Mouse (Mus musculus) megakaryocyte-erythroid progenitor cell, adult 5-6 weeks (primary cell): ENCODE data around the gene Adam23. TPM values are rescaled to one million over a fixed set of nuclear protein-coding genes. Genes with fewer than 3 reads are reported as not detected.

Source experiments
- ATAC-seq: replicated peaks from 2 replicates; pipeline ENCODE4 v1.8.0; 2016; ENCODE audit warnings: mild to moderate bottlenecking, inconsistent platforms; ENCODE audit not compliant: severe bottlenecking, poor library complexity, low FRiP score, low TSS enrichment
- total RNA-seq, 2 experiments: library from RNA; stranded (forward) in 1 of 2; stranded (reverse) in 1 of 2; fragments of 200-1000, 215-1000 nt in 1 of 2; fragments of >200 nt in 1 of 2; fragmentation: Nextera tagmentation in 1 of 2; gene quantifications; 2 replicates each; pipeline ENCODE4 v1.2.3; 2014 to 2017

The Adam23 gene
- total RNA-seq (2014; fragmentation: Nextera tagmentation): not detected in 2 replicates
- not detected in 2 replicates for total RNA-seq (2017)

- ATAC-seq: no peak
Measured at GRCm38 (mm10) chr1:63445656-63446046, at the start of gene Adam23. Gene Adam23, plus strand, starts transcription at chr1:63445891.

- ATAC-seq: no peak
Measured at GRCm38 (mm10) chr1:63401130-63401529, 44.6 kb upstream of the Adam23 start.

- no peak for ATAC-seq
Measured at GRCm38 (mm10) chr1:63403601-63404000, 42.1 kb upstream of the Adam23 start.

- no peak for ATAC-seq
Measured at GRCm38 (mm10) chr1:63408344-63408743, 37.3 kb upstream of the Adam23 start.

GRCm38 (mm10) chr1:63418491-63418890, 27.2 kb upstream of the Adam23 start:
- ATAC-seq: no peak

GRCm38 (mm10) chr1:63430668-63431067, 15.0 kb upstream of the Adam23 start:
- ATAC-seq: no peak

- no peak for ATAC-seq
Measured at GRCm38 (mm10) chr1:63431166-63431565, 14.5 kb upstream of the Adam23 start.

- ATAC-seq: no peak
Measured at GRCm38 (mm10) chr1:63431842-63432241, 13.8 kb upstream of the Adam23 start.

GRCm38 (mm10) chr1:63434052-63434451, 11.6 kb upstream of the Adam23 start:
- no peak for ATAC-seq

- peak; percentile 50; the same call in 1 of the 2 replicates for ATAC-seq
Measured at GRCm38 (mm10) chr1:63437529-63437928, 8.2 kb upstream of the Adam23 start.

- ATAC-seq: no peak
Measured at GRCm38 (mm10) chr1:63442186-63442585, 3.5 kb upstream of the Adam23 start.

GRCm38 (mm10) chr1:63442616-63443015, 3.1 kb upstream of the Adam23 start:
- ATAC-seq: no peak

- ATAC-seq: no peak
Measured at GRCm38 (mm10) chr1:63445149-63445609, 512 bp upstream of the Adam23 start.

GRCm38 (mm10) chr1:63446047-63446704, 485 bp downstream of the Adam23 start:
- no peak for ATAC-seq

GRCm38 (mm10) chr1:63446721-63447120, 1.0 kb downstream of the Adam23 start:
- no peak for ATAC-seq

GRCm38 (mm10) chr1:63450091-63450490, 4.4 kb downstream of the Adam23 start:
- ATAC-seq: no peak

- ATAC-seq: no peak
Measured at GRCm38 (mm10) chr1:63453332-63453887, 7.7 kb downstream of the Adam23 start.

- no peak for ATAC-seq
Measured at GRCm38 (mm10) chr1:63457801-63458519, 12.3 kb downstream of the Adam23 start.

GRCm38 (mm10) chr1:63459151-63459550, 13.5 kb downstream of the Adam23 start:
- no peak for ATAC-seq

GRCm38 (mm10) chr1:63459926-63460325, 14.2 kb downstream of the Adam23 start:
- ATAC-seq: no peak

- no peak for ATAC-seq
Measured at GRCm38 (mm10) chr1:63464441-63464840, 18.8 kb downstream of the Adam23 start.
